Mouse (Mus musculus): ENCODE measurements around the gene Ddost.

Ddost gene

GRCm38 (mm10) chr4:138337341-138337740 lies 32.8 kb downstream of the Ddost start:
- no peak for DNase-seq (ENCODE audit: low spot score)

GRCm38 (mm10) chr4:138339963-138340362 lies 35.4 kb downstream of the Ddost start:
- peak; percentile 67 for DNase-seq (ENCODE audit: low spot score)

DNA sequence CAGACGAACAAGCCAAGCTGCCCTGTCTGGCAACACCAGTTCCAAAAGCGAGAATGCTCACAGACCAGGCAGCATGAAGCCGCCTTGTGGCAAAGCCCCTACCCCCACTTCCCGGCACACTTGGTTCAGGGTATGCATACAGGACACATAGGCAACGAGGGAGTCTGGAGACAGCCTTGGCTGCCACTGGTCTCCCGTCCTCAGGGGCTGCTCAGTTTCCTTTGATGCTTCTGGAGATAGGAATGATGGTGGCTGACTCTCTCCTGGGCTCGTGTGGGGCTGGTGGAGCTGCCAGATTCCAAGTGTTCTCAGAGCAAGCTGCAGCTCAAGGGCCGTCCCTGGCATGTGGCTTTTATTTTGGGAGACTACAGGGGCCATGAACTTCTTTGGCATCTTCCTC lies 36.9 kb downstream of the Ddost start:
- no peak for DNase-seq (ENCODE audit: low spot score)

GRCm38 (mm10) chr4:138342048-138342447 lies 37.5 kb downstream of the Ddost start:
- no peak for DNase-seq (ENCODE audit: low spot score)

DNA sequence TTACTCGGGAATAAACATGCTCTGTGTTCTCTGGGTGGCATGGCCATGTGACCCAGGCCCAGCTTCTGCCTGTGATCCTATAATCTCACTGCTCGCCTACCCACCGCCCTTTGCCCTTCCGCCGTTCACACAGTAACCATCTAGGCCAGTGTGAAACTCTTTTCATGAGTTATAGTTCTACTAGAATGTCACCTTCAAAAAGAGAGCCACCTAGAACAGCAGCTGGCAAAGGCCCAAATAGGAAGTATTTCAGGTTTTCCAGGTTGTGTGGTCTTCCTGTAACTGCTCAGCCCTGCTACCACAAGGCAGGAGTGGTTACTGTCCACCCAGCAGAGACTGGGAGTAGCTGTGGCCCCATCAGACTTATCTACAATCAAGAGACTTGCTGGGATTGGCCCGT lies 38.2 kb downstream of the Ddost start:
- DNase-seq (ENCODE audit: low spot score), result no peak

GRCm38 (mm10) chr4:138343341-138343837 lies 38.9 kb downstream of the Ddost start:
- no peak for DNase-seq (ENCODE audit: low spot score)

DNA sequence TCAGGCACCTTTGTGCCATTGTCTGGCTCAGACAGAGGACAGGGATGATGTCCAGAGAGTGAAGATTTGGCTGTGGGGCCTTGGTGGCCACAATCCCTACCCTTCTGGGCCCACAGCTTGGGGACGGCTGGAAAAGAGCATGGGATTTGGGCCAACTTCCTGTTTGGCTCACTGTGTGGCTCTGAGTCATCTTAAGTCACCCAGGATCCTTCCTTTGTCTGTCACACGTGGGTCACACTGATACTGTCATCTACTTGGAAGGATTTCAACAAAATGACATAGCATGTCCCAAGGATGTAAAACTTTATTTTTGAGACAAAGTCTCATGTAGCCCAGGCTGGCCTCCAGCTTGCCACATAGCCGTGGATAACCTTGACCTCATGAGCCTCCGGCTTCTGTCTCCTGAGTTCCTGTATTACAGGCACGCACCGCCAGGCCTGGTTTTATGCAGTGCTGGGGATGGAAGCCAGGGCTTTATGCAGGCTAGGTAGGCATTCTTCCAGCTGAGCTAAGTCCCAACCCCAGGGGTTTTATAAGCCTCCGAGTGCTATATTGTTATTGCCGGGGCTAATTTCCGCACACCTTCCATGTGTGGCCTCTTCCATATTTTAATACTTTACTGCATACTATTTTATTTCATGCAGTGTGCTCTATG lies 40.5 kb downstream of the Ddost start:
- DNase-seq (ENCODE audit: low spot score), result no peak

- DNase-seq (ENCODE audit: low spot score), result no peak
Measured at GRCm38 (mm10) chr4:138347280-138347679, 42.8 kb downstream of the Ddost start.

GRCm38 (mm10) chr4:138348716-138349115 lies 44.2 kb downstream of the Ddost start:
- DNase-seq (ENCODE audit: low spot score), result no peak

DNA sequence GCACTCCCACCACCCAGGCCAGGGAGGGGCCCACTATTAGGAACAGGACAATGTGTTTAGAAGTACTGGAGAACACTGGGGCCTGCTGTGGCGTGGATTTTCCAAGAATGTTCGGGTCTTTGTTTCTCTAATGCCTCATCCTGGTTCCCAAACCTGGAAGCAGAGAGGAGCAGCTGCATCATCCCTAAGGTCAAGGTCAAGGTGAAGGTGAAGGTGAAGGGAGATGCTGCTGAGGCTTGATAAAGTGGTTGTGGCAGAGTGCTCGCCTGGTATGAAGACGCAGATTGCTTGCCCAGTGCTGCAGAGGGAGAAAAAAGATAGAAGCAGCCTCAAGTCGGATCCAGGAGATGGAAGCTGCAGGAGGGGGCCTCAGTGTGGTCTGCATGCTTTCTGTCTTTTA lies 47.3 kb downstream of the Ddost start:
- DNase-seq (ENCODE audit: low spot score), result no peak

GRCm38 (mm10) chr4:138352692-138353091 lies 48.2 kb downstream of the Ddost start:
- DNase-seq (ENCODE audit: low spot score), result no peak

- no peak for DNase-seq (ENCODE audit: low spot score)
Measured at GRCm38 (mm10) chr4:138353438-138354171, 49.1 kb downstream of the Ddost start.

- no peak for DNase-seq (ENCODE audit: low spot score)
Measured at GRCm38 (mm10) chr4:138355496-138355895, 51.0 kb downstream of the Ddost start.

- no peak for DNase-seq (ENCODE audit: low spot score)
Measured at GRCm38 (mm10) chr4:138356141-138356540, 51.6 kb downstream of the Ddost start.

- no peak for DNase-seq (ENCODE audit: low spot score)
Measured at GRCm38 (mm10) chr4:138356551-138356950, 52.0 kb downstream of the Ddost start.

DNA sequence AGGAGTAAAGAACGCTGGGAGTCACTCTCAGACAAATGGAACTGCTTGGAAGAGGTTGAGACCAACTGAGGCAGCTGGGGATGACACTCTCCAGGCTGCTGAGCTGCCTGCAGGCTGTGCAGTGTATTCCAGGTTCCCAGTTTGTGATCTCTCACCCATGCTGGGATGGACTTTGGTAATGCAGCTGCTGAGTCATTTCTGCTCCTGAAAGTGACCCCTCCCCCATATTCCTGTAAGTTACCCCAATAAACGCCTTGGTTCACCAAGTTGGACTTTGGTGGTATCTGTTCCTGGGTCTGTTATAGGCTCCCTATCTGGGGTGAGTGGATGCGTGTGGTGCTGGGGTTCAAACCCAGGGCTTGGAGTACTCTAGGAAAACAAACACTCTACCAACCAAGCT lies 53.6 kb downstream of the Ddost start:
- no peak for DNase-seq (ENCODE audit: low spot score)

GRCm38 (mm10) chr4:138361370-138361821 lies 56.9 kb downstream of the Ddost start:
- peak; percentile 15 for DNase-seq (ENCODE audit: low spot score)
